Mouse (Mus musculus) thymus, postnatal 0 days (tissue): Measurements from ENCODE around the gene Snx32. TPM values are rescaled to one million over a fixed set of nuclear protein-coding genes. Genes with fewer than 3 reads are reported as not detected.
A peak's percentile ranks its signal among the peaks of the same experiment; 100 is the strongest.
"Not testable (repeated sequence)": the region's sequence is repeated elsewhere in the genome, so short reads cannot be mapped to it uniquely, and the experiment has no call there.

Experiments
- DNase-seq: peaks from one replicate; pipeline ENCODE4 v3.0.0-alpha.2; 2015; ENCODE audit warnings: low spot score
- polyA plus RNA-seq: library from polyadenylated mRNA; unstranded; fragments of >200 nt; fragmentation: Nextera tagmentation; extraction: Ambion mirVana; gene quantifications from 2 replicates; pipeline ENCODE4 v1.2.1, GENCODE M21; 2015

Gene Snx32
- polyA plus RNA-seq, 1 experiment from 2014 or later = 9.9 TPM

- DNase-seq = no peak
Observed at GRCm38 (mm10) chr19:5512091-5513004, 2.0 kb upstream of the Snx32 start.

- no peak for DNase-seq
Observed at GRCm38 (mm10) chr19:5511074-5511632, 815 bp upstream of the Snx32 start.

GRCm38 (mm10) chr19:5503687-5504086 is 6.7 kb downstream of the Snx32 start, which contains the start of gene 1700020D05Rik:
1700020D05Rik (minus strand) TSS chr19:5503787.
- no peak for DNase-seq

- DNase-seq = no peak
Observed at GRCm38 (mm10) chr19:5500330-5500875, 9.9 kb downstream of the Snx32 start.

- DNase-seq = no peak
Observed at GRCm38 (mm10) chr19:5496052-5496370, 14.3 kb downstream of the Snx32 start.

- no peak for DNase-seq
Observed at GRCm38 (mm10) chr19:5495353-5496051, 14.8 kb downstream of the Snx32 start.

GRCm38 (mm10) chr19:5494314-5494713 is 16.0 kb downstream of the Snx32 start:
- DNase-seq = no peak

- not testable (repeated sequence) for DNase-seq
Observed at GRCm38 (mm10) chr19:5493301-5493721, 17.0 kb downstream of the Snx32 start.

GRCm38 (mm10) chr19:5492641-5493040 is 17.7 kb downstream of the Snx32 start:
- DNase-seq = no peak

- DNase-seq = peak; percentile 90
Observed at GRCm38 (mm10) chr19:5490898-5491708, 19.2 kb downstream of the Snx32 start.

GRCm38 (mm10) chr19:5490313-5490897 is 19.9 kb downstream of the Snx32 start, which contains the start of gene Cfl1:
Cfl1 (plus strand) TSS chr19:5490455.
- peak; percentile 98 for DNase-seq

GRCm38 (mm10) chr19:5489721-5490120 is 20.6 kb downstream of the Snx32 start:
- not testable (repeated sequence) for DNase-seq

GRCm38 (mm10) chr19:5488878-5489571 is 21.3 kb downstream of the Snx32 start:
- DNase-seq = peak; percentile 99

- peak; percentile 94 for DNase-seq
Observed at GRCm38 (mm10) chr19:5487768-5488550, 22.4 kb downstream of the Snx32 start, which contains the start of gene Mus81. Mus81 (minus strand) TSS chr19:5488402.

- no peak for DNase-seq
Observed at GRCm38 (mm10) chr19:5486771-5487170, 23.6 kb downstream of the Snx32 start.

GRCm38 (mm10) chr19:5486286-5486685 is 24.1 kb downstream of the Snx32 start:
- DNase-seq = no peak

- no peak for DNase-seq
Observed at GRCm38 (mm10) chr19:5485821-5486220, 24.5 kb downstream of the Snx32 start.

GRCm38 (mm10) chr19:5485371-5485770 is 25.0 kb downstream of the Snx32 start:
- no peak for DNase-seq

- DNase-seq = peak; percentile 38
Observed at GRCm38 (mm10) chr19:5484496-5484895, 25.8 kb downstream of the Snx32 start.
